Mouse (Mus musculus): ENCODE measurements around the gene Tgm7. TPM values are rescaled to one million over a fixed set of nuclear protein-coding genes. Genes with fewer than 3 reads are reported as not detected.

The Tgm7 gene
- polyA plus RNA-seq, 1 experiment from 2014 or later: not detected

- Histone ChIP-seq H3K36me3 (replicated peaks) (no peaks in the 10 kb centered on the region), H3K9ac (no peak overlapping the region), H3K4me3 (replicated peaks) (no peak overlapping the region), H3K4me2 (no peak overlapping the region), H3K27me3 (no peaks in the 10 kb centered on the region), H3K9me3 (no peaks in the 10 kb centered on the region), H3K27ac (no peak overlapping the region), H3K4me1 (no peaks in the 10 kb centered on the region)
- 93% methylated on average over 2 of the region's 2 CpGs for WGBS
- no peak for ATAC-seq (ENCODE audit: low FRiP score)
Measured at GRCm38 (mm10) chr2:121061315-121061714, 48.3 kb downstream of the Tgm7 start.

GRCm38 (mm10) chr2:121057997-121058396 is 51.6 kb downstream of the Tgm7 start:
- no peak for ATAC-seq (ENCODE audit: low FRiP score)
- 82% methylated on average over 6 of the region's 6 CpGs for WGBS

DNA sequence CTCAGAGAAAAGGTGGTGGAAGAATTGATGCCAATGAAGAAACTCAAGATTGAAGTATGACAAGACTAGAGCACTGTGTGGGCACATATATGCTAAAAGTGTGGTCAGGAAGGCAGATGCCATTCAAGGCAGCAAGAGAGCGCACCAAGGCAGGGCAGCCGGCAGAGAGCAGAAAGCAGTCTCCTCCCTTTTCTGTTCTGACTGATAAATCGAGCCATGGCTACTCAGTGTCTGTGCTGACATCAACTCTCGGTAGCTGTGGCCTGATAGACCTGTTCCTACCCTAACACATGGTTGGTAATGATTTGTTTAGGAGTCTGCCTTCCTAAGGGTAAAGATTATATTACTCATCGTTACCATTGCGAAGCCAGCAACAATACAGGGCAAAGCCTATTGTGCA is 53.7 kb downstream of the Tgm7 start:
- no peak for ATAC-seq (ENCODE audit: low FRiP score)
- Histone ChIP-seq H3K4me1 (no peaks in the 10 kb centered on the region), H3K9me3 (no peaks in the 10 kb centered on the region), H3K9ac (no peak overlapping the region), H3K4me2 (no peak overlapping the region), H3K27ac (no peak overlapping the region), H3K36me3 (replicated peaks) (no peaks in the 10 kb centered on the region), H3K27me3 (no peaks in the 10 kb centered on the region), H3K4me3 (replicated peaks) (no peak overlapping the region)
- 90% methylated on average over 6 of the region's 6 CpGs for WGBS

More at GRCm38 (mm10) chr2:121057997-121058396, 51.6 kb downstream of the Tgm7 start:
- H3K4me1 ChIP-seq: no peaks in the 10 kb centered on the region
- no peaks in the 10 kb centered on the region for H3K36me3 ChIP-seq (replicated peaks)
- H3K27ac ChIP-seq: no peak overlapping the region
- H3K4me3 ChIP-seq (replicated peaks): no peak overlapping the region
- H3K27me3 ChIP-seq: no peaks in the 10 kb centered on the region
- no peak overlapping the region for H3K9ac ChIP-seq
- no peak overlapping the region for H3K4me2 ChIP-seq
- no peaks in the 10 kb centered on the region for H3K9me3 ChIP-seq

- Histone ChIP-seq H3K36me3 (replicated peaks) (no peaks in the 10 kb centered on the region), H3K4me2 (no peak overlapping the region), H3K9me3 (no peaks in the 10 kb centered on the region), H3K4me1 (no peaks in the 10 kb centered on the region), H3K27me3 (no peaks in the 10 kb centered on the region), H3K27ac (no peak overlapping the region), H3K4me3 (replicated peaks) (no peak overlapping the region), H3K9ac (no peak overlapping the region)
- no peak for ATAC-seq (ENCODE audit: low FRiP score)
- WGBS: 85% methylated on average over 2 of the region's 2 CpGs
Measured at GRCm38 (mm10) chr2:121054060-121054459, 55.5 kb downstream of the Tgm7 start.

DNA sequence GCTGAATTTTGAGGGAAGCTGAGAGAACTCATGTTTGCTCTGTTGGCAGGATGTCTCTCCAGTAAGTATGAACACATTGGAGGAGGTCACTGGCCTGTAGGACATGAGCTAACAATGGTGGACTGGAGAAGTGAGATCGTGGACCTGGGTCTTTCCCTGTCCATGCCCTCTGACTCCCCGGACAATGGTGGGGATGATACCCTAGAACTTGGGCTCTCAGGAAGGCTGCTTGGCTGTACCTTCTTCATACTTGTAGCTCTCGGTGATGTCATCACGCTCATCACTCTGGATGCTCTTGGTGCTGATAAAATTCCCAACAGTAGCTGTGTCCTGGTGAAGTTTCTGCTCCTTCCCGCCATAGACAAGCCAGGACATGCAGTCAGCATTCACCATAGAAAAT is 57.4 kb downstream of the Tgm7 start:
- H3K27me3 ChIP-seq: no peaks in the 10 kb centered on the region
- WGBS: 90% methylated on average over 5 of the region's 5 CpGs
- no peak overlapping the region for H3K9ac ChIP-seq
- no peak overlapping the region for H3K4me2 ChIP-seq
- no peaks in the 10 kb centered on the region for H3K9me3 ChIP-seq
- no peak overlapping the region for H3K4me3 ChIP-seq (replicated peaks)
- H3K27ac ChIP-seq: no peak overlapping the region
- no peak for ATAC-seq (ENCODE audit: low FRiP score)
- no peaks in the 10 kb centered on the region for H3K36me3 ChIP-seq (replicated peaks)
- no peaks in the 10 kb centered on the region for H3K4me1 ChIP-seq

DNA sequence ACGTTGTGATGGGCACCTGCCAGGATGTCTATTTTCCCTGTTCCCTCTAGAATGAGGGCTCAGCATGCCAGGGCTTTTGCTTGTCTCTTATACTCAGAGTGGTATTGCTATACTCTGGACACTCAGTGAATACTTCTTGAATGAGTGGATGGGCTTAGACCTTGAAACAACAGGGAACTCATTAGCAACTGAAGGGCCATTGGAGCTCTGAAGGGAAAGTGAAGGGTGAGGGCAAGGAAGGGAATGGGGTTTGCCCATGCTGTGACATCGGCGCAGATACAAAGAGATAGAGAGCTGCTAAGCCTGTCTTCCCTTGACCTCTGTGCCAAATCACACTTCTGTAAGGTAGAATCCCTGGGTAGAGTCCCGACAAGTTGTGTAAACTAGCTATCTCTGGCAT is 63.9 kb downstream of the Tgm7 start:
- Histone ChIP-seq H3K4me2 (no peak overlapping the region), H3K9ac (no peak overlapping the region), H3K27ac (no peak overlapping the region), H3K9me3 (no peaks in the 10 kb centered on the region), H3K27me3 (no peaks in the 10 kb centered on the region), H3K4me3 (replicated peaks) (no peak overlapping the region), H3K4me1 (no peaks in the 10 kb centered on the region), H3K36me3 (replicated peaks) (no peaks in the 10 kb centered on the region)
- 81% methylated on average over 4 of the region's 4 CpGs for WGBS
- ATAC-seq (ENCODE audit: low FRiP score): no peak

Other genes starting within 250 kb of the Tgm7 start
- 27.4 and 31.7 TPM in 2 replicates for gene Ubr1, start 139.1 kb downstream of the Tgm7 start, polyA plus RNA-seq (2016; fragmentation: Nextera tagmentation; extraction: Ambion mirVana)
- 5.5 and 5.6 TPM in 2 replicates for gene Tmem62, start 132.8 kb downstream of the Tgm7 start, polyA plus RNA-seq (2016; fragmentation: Nextera tagmentation; extraction: Ambion mirVana)
- 44.9 and 47.7 TPM in 2 replicates for gene Ccndbp1, start 101.4 kb downstream of the Tgm7 start, polyA plus RNA-seq (2016; fragmentation: Nextera tagmentation; extraction: Ambion mirVana)
- gene Epb42, start 72.7 kb downstream of the Tgm7 start, polyA plus RNA-seq (2016; fragmentation: Nextera tagmentation; extraction: Ambion mirVana): 3.9 and 4.4 TPM in 2 replicates
- gene Tgm5, start 24.0 kb downstream of the Tgm7 start, polyA plus RNA-seq (2016; fragmentation: Nextera tagmentation; extraction: Ambion mirVana): not detected in 2 replicates
- 25.7 and 33.3 TPM in 2 replicates for gene Adal, start 30.6 kb upstream of the Tgm7 start, polyA plus RNA-seq (2016; fragmentation: Nextera tagmentation; extraction: Ambion mirVana)
- gene Lcmt2, start 30.9 kb upstream of the Tgm7 start, polyA plus RNA-seq (2016; fragmentation: Nextera tagmentation; extraction: Ambion mirVana): 21.7 and 26.6 TPM in 2 replicates
- 82.9 and 83.1 TPM in 2 replicates for gene Tubgcp4, start 60.9 kb upstream of the Tgm7 start, polyA plus RNA-seq (2016; fragmentation: Nextera tagmentation; extraction: Ambion mirVana)
- gene Zscan29, start 61.3 kb upstream of the Tgm7 start, polyA plus RNA-seq (2016; fragmentation: Nextera tagmentation; extraction: Ambion mirVana): 14.4 and 16.2 TPM in 2 replicates
- 216 and 229 TPM in 2 replicates for gene Trp53bp1, start 161.6 kb upstream of the Tgm7 start, polyA plus RNA-seq (2016; fragmentation: Nextera tagmentation; extraction: Ambion mirVana)
- gene Map1a, start 179.8 kb upstream of the Tgm7 start, polyA plus RNA-seq (2016; fragmentation: Nextera tagmentation; extraction: Ambion mirVana): 9.3 and 12.7 TPM in 2 replicates
- gene Ppip5k1, start 245.6 kb upstream of the Tgm7 start, polyA plus RNA-seq (2016; fragmentation: Nextera tagmentation; extraction: Ambion mirVana): 12.5 and 14.5 TPM in 2 replicates
- gene Ckmt1, start 247.9 kb upstream of the Tgm7 start, polyA plus RNA-seq (2016; fragmentation: Nextera tagmentation; extraction: Ambion mirVana): 8.5 and 14.4 TPM in 2 replicates

All from forebrain, embryonic 12.5 days (tissue).